Mouse (Mus musculus): ENCODE data around the gene Acp7. TPM values are rescaled to one million over a fixed set of nuclear protein-coding genes. Genes with fewer than 3 reads are reported as not detected.
A peak's percentile ranks its signal among the peaks of the same experiment; 100 is the strongest.
"Not testable (repeated sequence)": the region's sequence is repeated elsewhere in the genome, so short reads cannot be mapped to it uniquely, and the experiment has no call there.

Gene Acp7
- not detected in 2 replicates for polyA plus RNA-seq (2015; fragmentation: Nextera tagmentation; extraction: Ambion mirVana)

GRCm38 (mm10) chr7:28631073-28631472 lies at the start of gene Acp7:
Gene Acp7 (minus strand): TSS chr7:28631332.
- Histone ChIP-seq H3K4me2 (peak within 1 kb of the TSS; percentile 40), H3K36me3 (no peaks in the 10 kb centered on the region), H3K4me3 (peak within 1 kb of the TSS; percentile 4; the same call in 1 of the 2 replicates), H3K9ac (no peak within 1 kb of the TSS), H3K27ac (no peak within 1 kb of the TSS), H3K9me3 (replicated peaks) (no peaks in the 10 kb centered on the region), H3K4me1 (replicated peaks) (peaks cover 8% of the 10 kb centered on the region), H3K27me3 (peaks cover 43% of the 10 kb centered on the region)
- 27% methylated on average over 10 of the region's 10 CpGs for WGBS
- ATAC-seq (replicated peaks; ENCODE audit: insufficient number of reproducible peaks, insufficient read depth, low FRiP score, low read depth), result no peak

GRCm38 (mm10) chr7:28677624-28678023 lies 46.5 kb upstream of the Acp7 start:
- ATAC-seq (replicated peaks; ENCODE audit: insufficient number of reproducible peaks, insufficient read depth, low FRiP score, low read depth), result no peak
- Histone ChIP-seq H3K4me2 (no peak overlapping the region), H3K4me3 (no peak overlapping the region), H3K4me1 (replicated peaks) (no peaks in the 10 kb centered on the region), H3K9ac (no peak overlapping the region), H3K27ac (no peak overlapping the region), H3K36me3 (no peaks in the 10 kb centered on the region), H3K27me3 (no peaks in the 10 kb centered on the region), H3K9me3 (replicated peaks) (no peaks in the 10 kb centered on the region)
- WGBS, result 93% methylated on average over 8 of the region's 8 CpGs

GRCm38 (mm10) chr7:28676811-28677541 lies 45.8 kb upstream of the Acp7 start:
- WGBS, result 76% methylated on average over 13 of the region's 13 CpGs
- no peaks in the 10 kb centered on the region for H3K36me3 ChIP-seq

GRCm38 (mm10) chr7:28675746-28676145 lies 44.6 kb upstream of the Acp7 start:
- H3K9me3 ChIP-seq (replicated peaks), result no peaks in the 10 kb centered on the region
- H3K27me3 ChIP-seq, result no peaks in the 10 kb centered on the region
- H3K4me2 ChIP-seq, result no peak overlapping the region
- H3K9ac ChIP-seq, result no peak overlapping the region
- H3K4me1 ChIP-seq (replicated peaks), result no peaks in the 10 kb centered on the region
- WGBS, result 31% methylated on average over 11 of the region's 11 CpGs
- H3K27ac ChIP-seq, result no peak overlapping the region
- H3K36me3 ChIP-seq, result no peaks in the 10 kb centered on the region
- no peak overlapping the region for H3K4me3 ChIP-seq
- no peak for ATAC-seq (replicated peaks; ENCODE audit: insufficient number of reproducible peaks, insufficient read depth, low FRiP score, low read depth)

More at GRCm38 (mm10) chr7:28676811-28677541, 45.8 kb upstream of the Acp7 start:
- ATAC-seq (replicated peaks; ENCODE audit: insufficient number of reproducible peaks, insufficient read depth, low FRiP score, low read depth), result no peak
- H3K9ac ChIP-seq, result no peak overlapping the region
- no peak overlapping the region for H3K4me3 ChIP-seq
- no peaks in the 10 kb centered on the region for H3K9me3 ChIP-seq (replicated peaks)
- H3K4me1 ChIP-seq (replicated peaks), result no peaks in the 10 kb centered on the region
- H3K4me2 ChIP-seq, result no peak overlapping the region
- no peaks in the 10 kb centered on the region for H3K27me3 ChIP-seq
- H3K27ac ChIP-seq, result no peak overlapping the region

GRCm38 (mm10) chr7:28674994-28675393 lies 43.9 kb upstream of the Acp7 start:
- ATAC-seq (replicated peaks; ENCODE audit: insufficient number of reproducible peaks, insufficient read depth, low FRiP score, low read depth), result no peak

GRCm38 (mm10) chr7:28672786-28673185 lies 41.7 kb upstream of the Acp7 start:
- H3K4me1 ChIP-seq (replicated peaks); H3K9ac ChIP-seq; H3K9me3 ChIP-seq (replicated peaks); H3K4me3 ChIP-seq; H3K27me3 ChIP-seq; H3K4me2 ChIP-seq; H3K36me3 ChIP-seq; ATAC-seq (replicated peaks; ENCODE audit: insufficient number of reproducible peaks, insufficient read depth, low FRiP score, low read depth); H3K27ac ChIP-seq: not testable (repeated sequence)
- WGBS, result 52% methylated on average over 5 of the region's 5 CpGs

More at GRCm38 (mm10) chr7:28674994-28675393, 43.9 kb upstream of the Acp7 start:
- Histone ChIP-seq H3K27me3 (no peaks in the 10 kb centered on the region), H3K4me2 (no peak overlapping the region), H3K4me3 (no peak overlapping the region), H3K4me1 (replicated peaks) (no peaks in the 10 kb centered on the region), H3K9me3 (replicated peaks) (no peaks in the 10 kb centered on the region), H3K36me3 (no peaks in the 10 kb centered on the region), H3K27ac (no peak overlapping the region), H3K9ac (no peak overlapping the region)
- WGBS, result 66% methylated on average over 9 of the region's 9 CpGs

GRCm38 (mm10) chr7:28672276-28672675 lies 41.1 kb upstream of the Acp7 start:
- no peak for ATAC-seq (replicated peaks; ENCODE audit: insufficient number of reproducible peaks, insufficient read depth, low FRiP score, low read depth)
- WGBS, result 82% methylated on average over 5 of the region's 5 CpGs
- Histone ChIP-seq H3K9ac (no peak overlapping the region), H3K4me1 (replicated peaks) (no peaks in the 10 kb centered on the region), H3K36me3 (no peaks in the 10 kb centered on the region), H3K4me3 (no peak overlapping the region), H3K27me3 (no peaks in the 10 kb centered on the region), H3K4me2 (no peak overlapping the region), H3K9me3 (replicated peaks) (no peaks in the 10 kb centered on the region), H3K27ac (no peak overlapping the region)

- no peaks in the 10 kb centered on the region for H3K9me3 ChIP-seq (replicated peaks)
- H3K27ac ChIP-seq, result no peak overlapping the region
- H3K27me3 ChIP-seq, result no peaks in the 10 kb centered on the region
- H3K4me1 ChIP-seq (replicated peaks), result no peaks in the 10 kb centered on the region
- no peak overlapping the region for H3K4me3 ChIP-seq
- H3K9ac ChIP-seq, result no peak overlapping the region
- no peaks in the 10 kb centered on the region for H3K36me3 ChIP-seq
- H3K4me2 ChIP-seq, result no peak overlapping the region
- ATAC-seq (replicated peaks; ENCODE audit: insufficient number of reproducible peaks, insufficient read depth, low FRiP score, low read depth), result no peak
- whole genome bisulfite sequencing, result 51% methylated on average over 4 of the region's 4 CpGs
Observed at GRCm38 (mm10) chr7:28671172-28671571, 40.0 kb upstream of the Acp7 start.

- Histone ChIP-seq H3K4me2 (peak overlapping the region; percentile 41), H3K36me3 (no peaks in the 10 kb centered on the region), H3K27ac (no peak overlapping the region), H3K27me3 (peaks cover 4% of the 10 kb centered on the region; the same call in 1 of the 2 replicates), H3K4me1 (replicated peaks) (no peaks in the 10 kb centered on the region; the same call in 1 of the 2 replicates), H3K9me3 (replicated peaks) (no peaks in the 10 kb centered on the region), H3K9ac (no peak overlapping the region), H3K4me3 (0 out of 2 replicates have a peak overlapping the region, but pooled peaks have one; percentile 11)
- ATAC-seq (replicated peaks; ENCODE audit: insufficient number of reproducible peaks, insufficient read depth, low FRiP score, low read depth), result no peak
- 23% methylated on average over 15 of the region's 15 CpGs for WGBS
Observed at GRCm38 (mm10) chr7:28665620-28666579, 34.8 kb upstream of the Acp7 start.

GRCm38 (mm10) chr7:28656430-28656829 lies 25.3 kb upstream of the Acp7 start:
- 56% methylated on average over 4 of the region's 4 CpGs for WGBS

GRCm38 (mm10) chr7:28651157-28651556 lies 20.0 kb upstream of the Acp7 start:
- Histone ChIP-seq H3K4me1 (replicated peaks) (no peaks in the 10 kb centered on the region), H3K4me2 (no peak overlapping the region), H3K27me3 (no peaks in the 10 kb centered on the region), H3K9me3 (replicated peaks) (no peaks in the 10 kb centered on the region), H3K27ac (no peak overlapping the region), H3K9ac (no peak overlapping the region), H3K4me3 (no peak overlapping the region), H3K36me3 (no peaks in the 10 kb centered on the region)
- no peak for ATAC-seq (replicated peaks; ENCODE audit: insufficient number of reproducible peaks, insufficient read depth, low FRiP score, low read depth)
- WGBS, result 86% methylated on average over 2 of the region's 2 CpGs

More at GRCm38 (mm10) chr7:28656430-28656829, 25.3 kb upstream of the Acp7 start:
- Histone ChIP-seq H3K4me2 (no peak overlapping the region), H3K9ac (no peak overlapping the region), H3K4me1 (replicated peaks) (no peaks in the 10 kb centered on the region), H3K9me3 (replicated peaks) (no peaks in the 10 kb centered on the region), H3K27me3 (0 out of 2 replicates have a peak, but pooled peaks cover 2% of the 10 kb centered on the region), H3K4me3 (no peak overlapping the region), H3K36me3 (no peaks in the 10 kb centered on the region), H3K27ac (no peak overlapping the region)
- ATAC-seq (replicated peaks; ENCODE audit: insufficient number of reproducible peaks, insufficient read depth, low FRiP score, low read depth), result no peak

All from heart, embryonic 15.5 days (tissue).